Mouse (Mus musculus): ENCODE data around the gene Zc3h18.

Zc3h18 gene

GRCm38 (mm10) chr8:122347811-122348552 lies 28.4 kb upstream of the Zc3h18 start:
- DNase-seq (ENCODE audit: low read depth), result peak; percentile 82

- no peak for DNase-seq (ENCODE audit: low read depth)
These were observed 26.8 kb upstream of the Zc3h18 start for GRCm38 (mm10) chr8:122349357-122350297.

GRCm38 (mm10) chr8:122350309-122351089 lies 25.9 kb upstream of the Zc3h18 start:
- DNase-seq (ENCODE audit: low read depth), result no peak

- no peak for DNase-seq (ENCODE audit: low read depth)
These were observed 22.3 kb upstream of the Zc3h18 start for GRCm38 (mm10) chr8:122354157-122354556.

- DNase-seq (ENCODE audit: low read depth), result no peak
These were observed 20.5 kb upstream of the Zc3h18 start for GRCm38 (mm10) chr8:122355642-122356606.

GRCm38 (mm10) chr8:122357202-122357601 lies 19.2 kb upstream of the Zc3h18 start:
- DNase-seq (ENCODE audit: low read depth), result no peak

- DNase-seq (ENCODE audit: low read depth), result no peak
These were observed 18.8 kb upstream of the Zc3h18 start for GRCm38 (mm10) chr8:122357641-122358040.

- DNase-seq (ENCODE audit: low read depth), result no peak
These were observed 17.2 kb upstream of the Zc3h18 start for GRCm38 (mm10) chr8:122359111-122359775.

GRCm38 (mm10) chr8:122360696-122361416 lies 15.6 kb upstream of the Zc3h18 start, which contains the start of gene Trhr2:
Trhr2 (minus strand) TSS chr8:122360746.
- no peak for DNase-seq (ENCODE audit: low read depth)

GRCm38 (mm10) chr8:122362271-122362670 lies 14.1 kb upstream of the Zc3h18 start:
- DNase-seq (ENCODE audit: low read depth), result no peak

GRCm38 (mm10) chr8:122362967-122363366 lies 13.4 kb upstream of the Zc3h18 start:
- DNase-seq (ENCODE audit: low read depth), result no peak

GRCm38 (mm10) chr8:122368494-122368893 lies 7.9 kb upstream of the Zc3h18 start:
- DNase-seq (ENCODE audit: low read depth), result no peak

- DNase-seq (ENCODE audit: low read depth), result no peak
These were observed 6.7 kb upstream of the Zc3h18 start for GRCm38 (mm10) chr8:122369665-122370064.

GRCm38 (mm10) chr8:122371706-122372105 lies 4.7 kb upstream of the Zc3h18 start:
- DNase-seq (ENCODE audit: low read depth), result no peak

GRCm38 (mm10) chr8:122375320-122375719 lies 1.1 kb upstream of the Zc3h18 start:
- no peak for DNase-seq (ENCODE audit: low read depth)

GRCm38 (mm10) chr8:122375751-122376364 lies 551 bp upstream of the Zc3h18 start:
- DNase-seq (ENCODE audit: low read depth), result no peak

- no peak for DNase-seq (ENCODE audit: low read depth)
These were observed 6.6 kb downstream of the Zc3h18 start for GRCm38 (mm10) chr8:122383039-122383438.

- no peak for DNase-seq (ENCODE audit: low read depth)
These were observed 12.9 kb downstream of the Zc3h18 start for GRCm38 (mm10) chr8:122389357-122389756.

- no peak for DNase-seq (ENCODE audit: low read depth)
These were observed 14.3 kb downstream of the Zc3h18 start for GRCm38 (mm10) chr8:122390758-122391157.

Data from fibroblast of lung, adult 2 months (primary cell).